Mouse (Mus musculus) hindlimb bud, embryonic 11.5 days (tissue): Measurements from ENCODE around the gene Fam173b.

Experiments used
- DNase-seq: peaks from one replicate; pipeline ENCODE4 v3.0.0-alpha.2; 2012; ENCODE audit warnings: low read depth, low spot score; ENCODE audit errors: extremely low spot score

The Fam173b gene

DNA sequence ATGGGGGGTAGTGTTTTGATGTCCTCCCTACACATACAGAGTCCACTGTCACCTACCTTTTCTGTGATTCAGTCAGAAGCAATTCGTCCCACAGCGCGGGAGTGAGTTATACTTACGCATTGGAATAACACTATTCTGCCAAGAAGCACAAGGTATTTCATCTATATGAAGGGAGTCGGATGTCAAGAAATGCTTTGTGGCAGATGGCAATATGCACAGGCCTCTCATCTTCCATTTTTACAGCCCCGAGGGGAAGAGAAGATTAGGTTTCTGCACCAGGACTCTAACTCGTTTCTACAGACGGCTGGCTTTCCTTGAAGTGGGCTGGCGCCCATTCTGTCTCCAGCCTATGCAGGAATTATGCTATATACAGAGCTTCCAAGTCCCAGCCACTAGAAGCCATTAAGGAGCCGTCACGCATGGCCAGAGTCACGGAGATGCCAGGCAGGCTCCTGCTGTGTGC is 29.8 kb downstream of the Fam173b start:
- no peak for DNase-seq

GRCm38 (mm10) chr15:31632478-31632877 is 30.8 kb downstream of the Fam173b start:
- DNase-seq = no peak

- no peak for DNase-seq
Observed at GRCm38 (mm10) chr15:31634582-31634981, 32.9 kb downstream of the Fam173b start.

DNA sequence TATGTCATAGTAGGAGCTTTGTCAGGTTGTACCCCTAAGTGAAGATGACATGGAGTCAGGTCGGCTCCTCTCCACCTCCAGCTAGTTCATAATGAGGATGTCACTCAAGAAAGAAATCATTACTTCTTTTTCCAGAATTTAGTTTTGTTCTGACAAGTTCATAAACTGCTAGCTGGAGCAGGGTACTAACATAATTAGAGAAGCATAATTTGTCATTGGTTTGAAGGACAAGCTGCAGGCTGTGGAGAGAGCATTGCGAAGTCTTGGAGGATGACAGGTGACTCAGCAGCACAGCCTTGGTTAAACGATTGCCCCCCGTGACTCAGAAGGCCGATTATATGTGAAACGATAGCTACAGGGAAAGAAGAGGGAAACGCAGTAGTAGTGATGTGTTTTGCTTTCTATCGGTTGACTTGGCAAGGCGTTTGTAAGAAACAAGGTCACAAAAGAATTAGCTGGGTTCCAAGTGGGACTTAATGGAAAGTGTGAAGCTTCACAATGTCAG is 34.5 kb downstream of the Fam173b start:
- DNase-seq = no peak

GRCm38 (mm10) chr15:31647225-31647624 is 45.6 kb downstream of the Fam173b start:
- DNase-seq = no peak

- no peak for DNase-seq
Observed at GRCm38 (mm10) chr15:31647851-31648569, 46.4 kb downstream of the Fam173b start.

DNA sequence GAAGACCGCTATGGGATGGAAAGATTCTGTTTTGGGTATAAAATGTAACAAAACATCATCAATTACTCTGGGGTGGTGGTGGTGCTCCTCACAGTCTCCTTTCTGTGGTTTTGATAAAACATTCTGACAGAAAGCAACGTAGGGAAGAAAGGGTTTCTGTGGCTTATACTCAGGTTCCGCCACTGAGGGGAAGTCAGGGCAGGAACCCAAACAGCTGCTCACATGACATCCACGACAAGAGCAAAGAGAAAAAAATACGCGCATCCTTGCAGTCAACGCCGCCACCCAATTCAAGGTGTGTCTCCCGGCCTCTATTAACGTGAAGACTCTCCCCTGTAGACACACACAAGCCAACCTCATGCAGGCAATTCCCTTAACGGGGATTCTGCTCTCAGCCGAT is 48.0 kb downstream of the Fam173b start:
- DNase-seq = no peak

GRCm38 (mm10) chr15:31650821-31651220 is 49.2 kb downstream of the Fam173b start:
- DNase-seq = no peak

DNA sequence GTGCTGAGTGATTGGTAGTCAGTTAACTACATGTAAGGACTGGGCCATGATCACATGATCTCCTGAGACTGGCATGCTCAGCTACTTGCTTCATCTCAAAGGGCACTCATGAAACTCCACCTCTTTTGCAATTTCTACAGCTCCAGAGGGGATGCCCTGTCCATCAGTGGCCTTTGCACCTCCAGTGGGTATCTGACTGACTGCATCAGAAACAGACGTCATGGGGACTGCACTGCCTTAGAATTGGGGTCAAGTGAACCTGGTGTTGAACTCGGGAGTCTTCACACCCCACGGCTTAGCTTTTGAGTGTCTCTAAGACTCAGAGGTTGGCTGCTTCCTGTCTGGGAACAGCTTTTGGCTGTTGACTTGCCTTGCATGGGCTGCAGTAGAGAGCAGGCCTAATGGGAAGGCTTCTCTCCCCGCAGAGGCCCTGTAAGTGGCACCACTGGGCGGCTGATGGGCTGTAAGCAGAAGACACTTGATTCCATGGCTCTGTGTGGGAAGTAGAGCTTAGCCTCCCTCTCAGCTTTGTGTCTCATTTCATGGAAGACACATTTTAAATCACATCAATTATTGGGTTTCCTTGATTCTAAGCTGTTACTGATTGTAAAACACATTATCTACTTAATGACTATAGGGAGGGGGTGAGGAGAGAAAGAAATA is 58.6 kb downstream of the Fam173b start:
- no peak for DNase-seq

GRCm38 (mm10) chr15:31660844-31661243 is 59.2 kb downstream of the Fam173b start:
- no peak for DNase-seq

DNA sequence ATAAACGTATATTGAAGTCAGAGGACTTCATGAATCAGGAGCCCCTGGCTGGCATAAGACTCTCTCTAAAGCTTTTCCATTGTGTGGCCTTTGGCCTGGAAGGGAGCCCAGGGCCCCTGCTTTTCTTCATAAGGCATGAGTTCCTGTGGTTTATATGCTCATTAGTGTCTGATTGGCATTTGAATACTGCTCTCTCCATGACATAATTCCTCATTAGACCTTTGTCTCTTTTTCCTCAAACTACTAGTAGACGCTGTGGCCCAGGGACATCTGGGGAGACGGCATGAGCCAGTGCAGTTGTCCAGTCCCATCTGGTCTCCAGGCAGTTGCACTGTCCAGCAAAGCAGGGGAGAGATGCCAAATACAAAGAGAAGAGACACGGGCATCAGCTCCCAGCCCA is 60.1 kb downstream of the Fam173b start:
- DNase-seq = no peak

DNA sequence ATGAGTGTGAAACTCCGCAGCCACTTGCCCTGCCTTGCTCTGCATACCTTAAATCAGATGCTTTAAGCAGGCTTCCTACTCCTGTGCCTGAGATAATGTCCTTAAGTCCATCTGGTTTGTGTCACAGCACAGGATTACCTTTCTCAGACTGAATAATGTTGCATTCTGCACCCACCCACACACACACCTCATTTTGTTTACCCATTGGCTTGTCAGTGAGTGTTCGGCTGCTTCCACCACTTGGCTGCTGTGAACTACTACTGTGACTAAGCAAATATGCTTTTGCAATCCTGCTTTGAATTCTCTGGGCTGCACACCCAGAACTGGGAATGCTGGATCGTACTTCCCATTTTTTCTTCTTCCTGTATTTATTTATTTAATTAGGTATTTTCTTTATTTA is 61.4 kb downstream of the Fam173b start:
- no peak for DNase-seq
